Comparison of ENCODE assay signal across 20 mouse cellular contexts in the genomic region with DNA sequence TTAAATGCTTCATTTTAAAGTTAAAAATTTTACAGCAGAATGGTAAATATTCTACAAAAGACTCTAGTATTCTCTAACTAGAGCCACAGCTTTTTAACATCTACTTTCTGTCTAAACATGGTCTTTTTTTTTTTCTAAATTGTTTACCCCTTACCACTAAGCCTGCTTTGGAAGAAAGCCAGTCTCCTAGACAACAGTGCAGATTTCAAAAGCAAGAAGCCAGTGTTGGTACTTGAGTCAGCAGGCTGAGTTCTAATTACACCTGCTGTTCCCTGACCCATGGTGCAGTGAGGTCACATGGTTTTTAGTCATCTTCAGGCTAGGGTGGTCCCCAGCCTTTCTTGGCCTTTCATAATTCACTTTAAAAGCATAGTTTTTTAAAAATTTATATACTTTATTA.
DNase-seq lines count a peak whose midpoint lies in the region; ATAC-seq lines count a peak whose summit lies in the region.
"Had no signal": no experiment of that assay in that cellular context is flagged by ENCODE, and none has a peak within 500 bp of the region (broad histone marks: within the 10 kb centered on the region; RNA-seq: fewer than 3 reads in every experiment).

No protein-coding gene starts in this region.

- no peak overlapping the region for H3K27ac ChIP-seq in embryonic facial prominence, embryonic 14.5 days (replicated peaks; ENCODE audit: low read depth, low read length)
- no peak overlapping the region for H3K27ac ChIP-seq in embryonic facial prominence, embryonic 10.5 days (replicated peaks)
- H3K27ac ChIP-seq in hindbrain, embryonic 14.5 days = no peak overlapping the region
- no peak overlapping the region for H3K27ac ChIP-seq in hindbrain, embryonic 16.5 days (ENCODE audit: low read depth, low read length)
- H3K27ac ChIP-seq in midbrain, embryonic 14.5 days (replicated peaks; ENCODE audit: low read depth, low read length) = no peak overlapping the region
- no peak overlapping the region for H3K27ac ChIP-seq in midbrain, embryonic 13.5 days
- H3K27ac ChIP-seq: embryonic facial prominence, embryonic 12.5 days; forebrain, embryonic 15.5 days; hindbrain, embryonic 10.5 days; intestine, embryonic 15.5 days had no signal

- peak; percentile 63 for DNase-seq in embryonic facial prominence, embryonic 14.5 days (ENCODE audit: low spot score)
- DNase-seq in embryonic facial prominence, embryonic 10.5 days (ENCODE audit: low spot score) = no peak
- peak; percentile 53 for DNase-seq in hindbrain, embryonic 14.5 days (ENCODE audit: low spot score)
- peak; percentile 63 for DNase-seq in midbrain, embryonic 14.5 days
- no peak for DNase-seq in layer of hippocampus, postnatal 25 days (ENCODE audit: extremely low spot score in 1 of 2, low spot score in 1 of 2)
- DNase-seq: adrenal gland, postnatal 10 days; B cell, adult 2 months; cerebellum, adult 8-10 months; cerebellum, postnatal 14 days; embryo, embryonic 11 days; gastrocnemius, postnatal 10 days had no signal

- no peaks in the 10 kb centered on the region for H3K9me3 ChIP-seq in embryonic facial prominence, embryonic 14.5 days (ENCODE audit: control insufficient read depth, low read length)
- no peaks in the 10 kb centered on the region for H3K9me3 ChIP-seq in embryonic facial prominence, embryonic 10.5 days
- no peaks in the 10 kb centered on the region for H3K9me3 ChIP-seq in hindbrain, embryonic 14.5 days (ENCODE audit: control insufficient read depth, low read length)
- H3K9me3 ChIP-seq in hindbrain, embryonic 16.5 days (ENCODE audit: control insufficient read depth, low read length) = no peaks in the 10 kb centered on the region
- no peaks in the 10 kb centered on the region for H3K9me3 ChIP-seq in midbrain, embryonic 14.5 days (ENCODE audit: control insufficient read depth, low read length)
- H3K9me3 ChIP-seq in midbrain, embryonic 13.5 days = no peaks in the 10 kb centered on the region
- H3K9me3 ChIP-seq: embryonic facial prominence, embryonic 12.5 days; forebrain, embryonic 15.5 days; G1E; heart, embryonic 12.5 days; hindbrain, embryonic 10.5 days; intestine, embryonic 15.5 days had no signal

- no peaks in the 10 kb centered on the region for H3K27me3 ChIP-seq in embryonic facial prominence, embryonic 14.5 days (replicated peaks; ENCODE audit: control insufficient read depth, insufficient read depth, low read length)
- no peaks in the 10 kb centered on the region for H3K27me3 ChIP-seq in embryonic facial prominence, embryonic 10.5 days (replicated peaks; ENCODE audit: low read depth, poor library complexity, severe bottlenecking)
- H3K27me3 ChIP-seq in hindbrain, embryonic 14.5 days (ENCODE audit: control insufficient read depth, insufficient read depth, low read length) = no peaks in the 10 kb centered on the region
- H3K27me3 ChIP-seq in hindbrain, embryonic 16.5 days (replicated peaks; ENCODE audit: control insufficient read depth, insufficient read depth, low read length) = no peaks in the 10 kb centered on the region
- no peaks in the 10 kb centered on the region for H3K27me3 ChIP-seq in midbrain, embryonic 14.5 days (ENCODE audit: control insufficient read depth, insufficient read depth, low read length)
- H3K27me3 ChIP-seq in midbrain, embryonic 13.5 days = no peaks in the 10 kb centered on the region
- H3K27me3 ChIP-seq: embryonic facial prominence, embryonic 12.5 days; heart, embryonic 12.5 days; intestine, embryonic 15.5 days had no signal

- ATAC-seq in embryonic facial prominence, embryonic 14.5 days (ENCODE audit: low read depth) = no peak
- no peak for ATAC-seq in hindbrain, embryonic 14.5 days (ENCODE audit: low FRiP score)
- ATAC-seq in hindbrain, embryonic 16.5 days = no peak
- ATAC-seq in midbrain, embryonic 14.5 days (ENCODE audit: low FRiP score, low TSS enrichment) = no peak
- ATAC-seq in midbrain, embryonic 13.5 days = no peak
- ATAC-seq: CD4-positive, CD25-positive, alpha-beta regulatory T cell, adult 4 months; forebrain, embryonic 15.5 days; intestine, embryonic 15.5 days had no signal

- H3K36me3 ChIP-seq in embryonic facial prominence, embryonic 14.5 days (ENCODE audit: control insufficient read depth, insufficient read depth, low read length) = no peaks in the 10 kb centered on the region; the same call in 1 of the 2 replicates
- H3K36me3 ChIP-seq in embryonic facial prominence, embryonic 10.5 days (replicated peaks) = no peaks in the 10 kb centered on the region
- H3K36me3 ChIP-seq in hindbrain, embryonic 14.5 days (replicated peaks; ENCODE audit: control insufficient read depth, insufficient read depth) = no peaks in the 10 kb centered on the region
- no peaks in the 10 kb centered on the region for H3K36me3 ChIP-seq in hindbrain, embryonic 16.5 days (ENCODE audit: control insufficient read depth, insufficient read depth, low read length)
- no peaks in the 10 kb centered on the region for H3K36me3 ChIP-seq in midbrain, embryonic 14.5 days (ENCODE audit: control insufficient read depth, insufficient read depth, low read length)
- no peaks in the 10 kb centered on the region for H3K36me3 ChIP-seq in midbrain, embryonic 13.5 days
- H3K36me3 ChIP-seq: forebrain, embryonic 15.5 days; G1E; heart, embryonic 12.5 days; hindbrain, embryonic 10.5 days; intestine, embryonic 15.5 days had no signal

- H3K4me2 ChIP-seq in embryonic facial prominence, embryonic 14.5 days (ENCODE audit: low read depth, low read length) = no peak overlapping the region
- no peak overlapping the region for H3K4me2 ChIP-seq in hindbrain, embryonic 14.5 days (replicated peaks)
- H3K4me2 ChIP-seq in hindbrain, embryonic 16.5 days (ENCODE audit: low read length) = no peak overlapping the region
- no peak overlapping the region for H3K4me2 ChIP-seq in midbrain, embryonic 14.5 days (ENCODE audit: low read length)
- H3K4me2 ChIP-seq in midbrain, embryonic 13.5 days (replicated peaks) = no peak overlapping the region
- H3K4me2 ChIP-seq: embryonic facial prominence, embryonic 12.5 days; forebrain, embryonic 15.5 days; heart, embryonic 12.5 days; intestine, embryonic 15.5 days had no signal

- peaks cover 31% of the 10 kb centered on the region for H3K4me1 ChIP-seq in embryonic facial prominence, embryonic 14.5 days (ENCODE audit: control insufficient read depth, insufficient read depth, low read length)
- peaks cover 38% of the 10 kb centered on the region for H3K4me1 ChIP-seq in embryonic facial prominence, embryonic 10.5 days
- no peaks in the 10 kb centered on the region for H3K4me1 ChIP-seq in hindbrain, embryonic 14.5 days (replicated peaks; ENCODE audit: control insufficient read depth, insufficient read depth, low read length)
- H3K4me1 ChIP-seq in hindbrain, embryonic 16.5 days (ENCODE audit: control insufficient read depth, insufficient read depth, low read depth, low read length) = no peaks in the 10 kb centered on the region; the same call in 1 of the 2 replicates
- peaks cover 3% of the 10 kb centered on the region; the same call in 1 of the 2 replicates for H3K4me1 ChIP-seq in midbrain, embryonic 14.5 days (ENCODE audit: control insufficient read depth, insufficient read depth, low read length)
- H3K4me1 ChIP-seq in midbrain, embryonic 13.5 days (replicated peaks) = peaks cover 15% of the 10 kb centered on the region

- H3K9ac ChIP-seq in embryonic facial prominence, embryonic 14.5 days (ENCODE audit: low read depth, low read length) = no peak overlapping the region
- no peak overlapping the region for H3K9ac ChIP-seq in hindbrain, embryonic 14.5 days
- H3K9ac ChIP-seq in hindbrain, embryonic 16.5 days (ENCODE audit: low read depth, low read length) = no peak overlapping the region
- H3K9ac ChIP-seq in midbrain, embryonic 14.5 days (replicated peaks; ENCODE audit: low read length) = no peak overlapping the region
- no peak overlapping the region for H3K9ac ChIP-seq in midbrain, embryonic 13.5 days (replicated peaks)
- H3K9ac ChIP-seq: embryonic facial prominence, embryonic 12.5 days; forebrain, embryonic 15.5 days; heart, embryonic 12.5 days; intestine, embryonic 15.5 days had no signal

- H3K4me3 ChIP-seq in embryonic facial prominence, embryonic 14.5 days (ENCODE audit: low read depth, low read length) = no peak overlapping the region
- no peak overlapping the region for H3K4me3 ChIP-seq in embryonic facial prominence, embryonic 10.5 days
- no peak overlapping the region for H3K4me3 ChIP-seq in hindbrain, embryonic 14.5 days (replicated peaks; ENCODE audit: low read length)
- no peak overlapping the region for H3K4me3 ChIP-seq in hindbrain, embryonic 16.5 days (ENCODE audit: low read length)
- H3K4me3 ChIP-seq in midbrain, embryonic 14.5 days (replicated peaks; ENCODE audit: low read depth, low read length) = no peak overlapping the region
- H3K4me3 ChIP-seq in midbrain, embryonic 13.5 days (replicated peaks) = no peak overlapping the region
- H3K4me3 ChIP-seq: embryonic facial prominence, embryonic 12.5 days; forebrain, embryonic 15.5 days; heart, embryonic 12.5 days; hindbrain, embryonic 10.5 days; intestine, embryonic 15.5 days had no signal

Comparison
In these comparisons a context has a peak if more than half of its experiments do, and no peak if none do; other contexts are left out.
1. DNase-seq: peak in embryonic facial prominence, embryonic 14.5 days (single experiment), hindbrain, embryonic 14.5 days (single experiment) and midbrain, embryonic 14.5 days (single experiment); none in embryonic facial prominence, embryonic 10.5 days (single experiment) and layer of hippocampus, postnatal 25 days (0 of 2).